In the genomic region with DNA sequence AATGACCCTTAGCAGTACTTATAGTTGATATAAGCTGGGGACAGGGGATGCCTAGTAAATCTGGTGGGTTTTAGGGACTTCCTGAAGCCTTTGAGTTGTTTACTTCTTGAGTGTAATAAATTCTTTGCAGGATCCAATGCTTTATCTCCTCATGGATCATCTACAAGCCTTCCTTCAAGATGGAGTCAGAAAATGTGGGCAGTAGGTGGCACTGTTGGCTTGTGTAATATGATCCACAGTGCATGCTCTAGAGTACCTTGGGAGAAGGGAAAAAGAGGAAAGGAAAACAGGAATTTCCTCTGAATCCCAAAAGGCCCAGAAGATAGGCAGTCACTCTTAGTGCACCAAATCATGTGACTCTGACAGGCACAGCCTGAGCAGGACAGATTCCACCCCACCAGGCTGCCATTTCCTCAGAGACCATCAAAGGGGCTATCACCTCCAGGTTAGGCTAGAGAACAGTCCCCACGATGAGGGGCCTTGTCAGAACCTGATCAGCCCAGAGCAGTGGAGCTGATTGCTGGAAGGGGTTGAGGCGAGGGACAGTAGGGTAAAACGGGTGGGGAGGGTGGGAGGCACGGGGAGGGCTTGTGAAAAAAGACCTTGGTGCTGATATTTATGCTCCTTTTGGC, we compare ENCODE assay signal across 9 mouse cellular contexts. TPM values are rescaled to one million over a fixed set of nuclear protein-coding genes. Genes with fewer than 3 reads are reported as not detected.
DNase-seq lines count a peak whose midpoint lies in the region; ATAC-seq lines count a peak whose summit lies in the region.
"Had no signal": no experiment of that assay in that cellular context is flagged by ENCODE, and none has a peak within 500 bp of the region (broad histone marks: within the 10 kb centered on the region; RNA-seq: fewer than 3 reads in every experiment).

No protein-coding gene starts in this region.

- H3K4me1 ChIP-seq in embryonic facial prominence, embryonic 11.5 days (ENCODE audit: control insufficient read depth, insufficient read depth, low read length) = no peaks in the 10 kb centered on the region
- peaks cover 4% of the 10 kb centered on the region; the same call in 1 of the 2 replicates for H3K4me1 ChIP-seq in intestine, embryonic 16.5 days (ENCODE audit: control insufficient read depth, insufficient read depth, low read length)
- no peaks in the 10 kb centered on the region for H3K4me1 ChIP-seq in neural tube, embryonic 11.5 days (ENCODE audit: control insufficient read depth, insufficient read depth, low read length)

- DNase-seq in cerebellum, adult 9-11 months = no peak
- DNase-seq in adrenal gland, adult 2 months = peak; percentile 61
- DNase-seq in embryonic facial prominence, embryonic 11.5 days (ENCODE audit: low spot score) = peak; percentile 70
- peak; percentile 80 to 81 for DNase-seq in left cerebral cortex, postnatal 14 days (ENCODE audit: low spot score in 2 of 2)
- DNase-seq in neural tube, embryonic 11.5 days (ENCODE audit: low spot score) = peak; percentile 55
- no peak for DNase-seq in gastrocnemius, postnatal 36 days

- 55% methylated on average over 4 of the region's 4 CpGs for WGBS in embryonic facial prominence, embryonic 11.5 days
- 67% methylated on average over 4 of the region's 4 CpGs for WGBS in intestine, embryonic 16.5 days
- WGBS in neural tube, embryonic 11.5 days = 70% methylated on average over 4 of the region's 4 CpGs

- no peaks in the 10 kb centered on the region for H3K9me3 ChIP-seq in embryonic facial prominence, embryonic 11.5 days (replicated peaks; ENCODE audit: control insufficient read depth, low read length)
- H3K9me3 ChIP-seq in intestine, embryonic 16.5 days (ENCODE audit: control insufficient read depth, low read length) = no peaks in the 10 kb centered on the region
- H3K9me3 ChIP-seq in neural tube, embryonic 11.5 days (ENCODE audit: control insufficient read depth, low read length) = no peaks in the 10 kb centered on the region

- no peak overlapping the region for H3K4me2 ChIP-seq in embryonic facial prominence, embryonic 11.5 days (ENCODE audit: low read depth, low read length)
- H3K4me2 ChIP-seq in intestine, embryonic 16.5 days (ENCODE audit: low read depth, low read length) = no peak overlapping the region
- no peak overlapping the region for H3K4me2 ChIP-seq in neural tube, embryonic 11.5 days (ENCODE audit: low read depth)

- H3K27ac ChIP-seq in embryonic facial prominence, embryonic 11.5 days (replicated peaks; ENCODE audit: low read depth, low read length) = no peak overlapping the region
- H3K27ac ChIP-seq in intestine, embryonic 16.5 days (ENCODE audit: low read length) = no peak overlapping the region
- H3K27ac ChIP-seq in neural tube, embryonic 11.5 days (ENCODE audit: low read depth, low read length) = no peak overlapping the region

- intact Hi-C loops in left cerebral cortex, postnatal 14 days (cut with DNase I) = loop anchor here (2.0 to 10.0 kb wide), 5 partner anchors 131 to 869 kb away; a partner anchor contains a TSS
- intact Hi-C loops in gastrocnemius, postnatal 36 days (cut with DNase I) = no loop called here

- H3K27me3 ChIP-seq in embryonic facial prominence, embryonic 11.5 days (ENCODE audit: control insufficient read depth, insufficient read depth, low read length) = no peaks in the 10 kb centered on the region
- H3K27me3 ChIP-seq in intestine, embryonic 16.5 days (replicated peaks; ENCODE audit: control insufficient read depth, insufficient read depth, low read length) = no peaks in the 10 kb centered on the region
- H3K27me3 ChIP-seq in neural tube, embryonic 11.5 days (ENCODE audit: control insufficient read depth, insufficient read depth, low read length) = no peaks in the 10 kb centered on the region

- H3K9ac ChIP-seq in embryonic facial prominence, embryonic 11.5 days (replicated peaks; ENCODE audit: low read length) = no peak overlapping the region
- no peak overlapping the region for H3K9ac ChIP-seq in intestine, embryonic 16.5 days (ENCODE audit: low read depth, low read length)
- H3K9ac ChIP-seq in neural tube, embryonic 11.5 days (ENCODE audit: low read length) = no peak overlapping the region

- no peak overlapping the region for H3K4me3 ChIP-seq in embryonic facial prominence, embryonic 11.5 days (ENCODE audit: low read depth, low read length)
- H3K4me3 ChIP-seq in intestine, embryonic 16.5 days (ENCODE audit: low read length) = no peak overlapping the region
- H3K4me3 ChIP-seq in neural tube, embryonic 11.5 days (ENCODE audit: low read depth, low read length) = no peak overlapping the region

- H3K36me3 ChIP-seq in embryonic facial prominence, embryonic 11.5 days (replicated peaks; ENCODE audit: control insufficient read depth, insufficient read depth, low read depth, low read length) = no peaks in the 10 kb centered on the region
- no peaks in the 10 kb centered on the region for H3K36me3 ChIP-seq in intestine, embryonic 16.5 days (ENCODE audit: control insufficient read depth, insufficient read depth, low read length)
- no peaks in the 10 kb centered on the region for H3K36me3 ChIP-seq in neural tube, embryonic 11.5 days (ENCODE audit: control insufficient read depth, insufficient read depth, low read length)

- ATAC-seq in cerebellum, adult (ENCODE audit: insufficient number of reproducible peaks, low FRiP score, low TSS enrichment) = peak; percentile 56; the same call in 1 of the 2 replicates
- 0 out of 2 replicates have a peak, but pooled peaks have one; percentile 66 for ATAC-seq in embryonic facial prominence, embryonic 11.5 days (replicated peaks; ENCODE audit: insufficient number of reproducible peaks, low FRiP score, low TSS enrichment, low read depth)
- ATAC-seq in intestine, embryonic 16.5 days = peak; percentile 59
- ATAC-seq in neural tube, embryonic 11.5 days (ENCODE audit: insufficient read depth, low FRiP score, low TSS enrichment) = peak; percentile 37; the same call in 1 of the 2 replicates

RNA-seq across cellular contexts. Expression of a gene that starts 11.3 kb away (rescaled TPM):
- total RNA-seq in adrenal gland, adult 2 months (2021) = 1 to 10 TPM; 2.8 to 4.7 TPM
- polyA plus RNA-seq in adrenal gland, adult 2 months (2012; rRNA removed) = 19.1 and 19.8 TPM in 2 replicates
- 6.7 and 9.6 TPM in 2 replicates for polyA plus RNA-seq in embryonic facial prominence, embryonic 11.5 days (2014; fragmentation: Nextera tagmentation; extraction: Ambion mirVana)
- 9.7 and 11.5 TPM in 2 replicates for polyA plus RNA-seq in intestine, embryonic 16.5 days (2015; fragmentation: Nextera tagmentation; extraction: Ambion mirVana)
- total RNA-seq in left cerebral cortex, postnatal 14 days (2021) = 10 to 100 TPM; 10.3 to 11.9 TPM
- polyA plus RNA-seq in neural tube, embryonic 11.5 days (2014; fragmentation: Nextera tagmentation; extraction: Ambion mirVana) = 6.9 and 9.5 TPM in 2 replicates
- total RNA-seq in gastrocnemius, postnatal 36 days (2021) = 1 to 10 TPM; 1.9 to 2.3 TPM

RNA-seq across cellular contexts. Expression of a gene that starts 54.2 kb away (rescaled TPM):
- not detected for total RNA-seq in adrenal gland, adult 2 months (2021)
- polyA plus RNA-seq in adrenal gland, adult 2 months (2012; rRNA removed) = not detected in 2 replicates
- not detected in 2 replicates for polyA plus RNA-seq in embryonic facial prominence, embryonic 11.5 days (2014; fragmentation: Nextera tagmentation; extraction: Ambion mirVana)
- not detected in 2 replicates for polyA plus RNA-seq in intestine, embryonic 16.5 days (2015; fragmentation: Nextera tagmentation; extraction: Ambion mirVana)
- total RNA-seq in left cerebral cortex, postnatal 14 days (2021) = not detected
- polyA plus RNA-seq in neural tube, embryonic 11.5 days (2014; fragmentation: Nextera tagmentation; extraction: Ambion mirVana) = not detected in 2 replicates
- not detected for total RNA-seq in gastrocnemius, postnatal 36 days (2021)
- polyA plus RNA-seq: C2C12 had no signal

Comparison
In these comparisons a context has a peak if more than half of its experiments do, and no peak if none do; other contexts are left out.
1. DNase-seq: peak in adrenal gland, adult 2 months (single experiment), embryonic facial prominence, embryonic 11.5 days (single experiment), left cerebral cortex, postnatal 14 days (2 of 2) and neural tube, embryonic 11.5 days (single experiment); none in cerebellum, adult 9-11 months (single experiment) and gastrocnemius, postnatal 36 days (0 of 2).
2. Peak in every context shown above with its lines, with median percentiles within 50 percentile points of each other: ATAC-seq.